Mouse (Mus musculus) cerebellum, postnatal 10 days (tissue): ENCODE measurements at regions not wholly inside any gene's neighbourhood (a gene's known extent, or its start where the extent isn't known, plus 50 kb on each side); places are given as distances from the start of the nearest gene placed in this dataset.

Experiments
- DNase-seq, 2 experiments: peaks; one replicate each; pipeline ENCODE4 v3.0.0; 2021; ENCODE audit warnings: mixed read lengths in 2 of 2

- peak; percentile 71 to 76 for DNase-seq
These were observed 1083.0 kb upstream of the Dsel start for GRCm38 (mm10) chr1:112947551-112948310.
